Comparison of ENCODE assay signal across 12 mouse cellular contexts in genomic region chr9:21781657-21782468, GRCm38 (mm10). TPM values are rescaled to one million over a fixed set of nuclear protein-coding genes. Genes with fewer than 3 reads are reported as not detected.
DNase-seq lines count a peak whose midpoint lies in the region; ATAC-seq and TF ChIP-seq lines count a peak whose summit lies in the region.
"Had no signal": no experiment of that assay in that cellular context is flagged by ENCODE, and none has a peak within 500 bp of the region (broad histone marks: within the 10 kb centered on the region; RNA-seq: fewer than 3 reads in every experiment).

No protein-coding gene starts in this region.

- no peak for TF ChIP-seq POLR2A in kidney, adult 2 months (IDR thresholded peaks at IDR 0.05; ENCODE audit: low read depth, low read length)

- 0 out of 2 replicates have a peak, but pooled peaks cover 2% of the 10 kb centered on the region for H3K9me3 ChIP-seq in kidney, embryonic 16.5 days (ENCODE audit: low read length)
- no peaks in the 10 kb centered on the region for H3K9me3 ChIP-seq in heart, embryonic 11.5 days (replicated peaks; ENCODE audit: control insufficient read depth, low read length)
- no peaks in the 10 kb centered on the region for H3K9me3 ChIP-seq in forebrain, embryonic 13.5 days (replicated peaks)

- H3K27me3 ChIP-seq in kidney, embryonic 16.5 days (ENCODE audit: insufficient read depth, low read length) = no peaks in the 10 kb centered on the region
- no peaks in the 10 kb centered on the region for H3K27me3 ChIP-seq in kidney, adult 2 months (replicated peaks; ENCODE audit: control insufficient read depth, insufficient read depth, low read length)
- H3K27me3 ChIP-seq in heart, embryonic 11.5 days (ENCODE audit: control insufficient read depth, insufficient read depth, low read length) = no peaks in the 10 kb centered on the region
- no peaks in the 10 kb centered on the region for H3K27me3 ChIP-seq in forebrain, embryonic 13.5 days

- no peak for TF ChIP-seq CTCF in kidney, adult 2 months (conservative IDR thresholded peaks at IDR 0.05; ENCODE audit: insufficient read depth, insufficient read length, low read depth, low read length)

- no peak overlapping the region for H3K9ac ChIP-seq in kidney, embryonic 16.5 days (replicated peaks; ENCODE audit: low read length)
- H3K9ac ChIP-seq in heart, embryonic 11.5 days (ENCODE audit: low read depth, low read length) = no peak overlapping the region
- H3K9ac ChIP-seq in forebrain, embryonic 13.5 days = no peak overlapping the region

- peaks cover 49% of the 10 kb centered on the region for H3K36me3 ChIP-seq in kidney, embryonic 16.5 days (ENCODE audit: insufficient read depth, low read length)
- H3K36me3 ChIP-seq in kidney, adult 2 months (ENCODE audit: control insufficient read depth, insufficient read depth, low read length) = peaks cover 2% of the 10 kb centered on the region; the same call in 1 of the 2 replicates
- peaks cover 53% of the 10 kb centered on the region for H3K36me3 ChIP-seq in heart, embryonic 11.5 days (ENCODE audit: control insufficient read depth, insufficient read depth, low read length)
- H3K36me3 ChIP-seq in forebrain, embryonic 13.5 days (ENCODE audit: poor library complexity, severe bottlenecking) = peaks cover 27% of the 10 kb centered on the region

- no peak overlapping the region for H3K4me3 ChIP-seq in kidney, embryonic 16.5 days (ENCODE audit: low read length)
- no peak overlapping the region for H3K4me3 ChIP-seq in kidney, adult 2 months (ENCODE audit: insufficient read depth, low read depth, low read length)
- H3K4me3 ChIP-seq in heart, embryonic 11.5 days (ENCODE audit: low read depth, low read length) = no peak overlapping the region
- H3K4me3 ChIP-seq in forebrain, embryonic 13.5 days = no peak overlapping the region
- H3K4me3 ChIP-seq: megakaryocyte, embryonic 14.5 days had no signal

- no peak overlapping the region for H3K4me2 ChIP-seq in kidney, embryonic 16.5 days (replicated peaks; ENCODE audit: low read depth, low read length)
- H3K4me2 ChIP-seq in heart, embryonic 11.5 days = no peak overlapping the region
- H3K4me2 ChIP-seq in forebrain, embryonic 13.5 days = no peak overlapping the region

- H3K4me1 ChIP-seq in kidney, embryonic 16.5 days (ENCODE audit: insufficient read depth, low read length) = 0 out of 2 replicates have a peak, but pooled peaks cover 6% of the 10 kb centered on the region
- H3K4me1 ChIP-seq in kidney, adult 2 months (ENCODE audit: control insufficient read depth, insufficient read depth, low read length) = no peaks in the 10 kb centered on the region
- H3K4me1 ChIP-seq in heart, embryonic 11.5 days (ENCODE audit: control insufficient read depth, insufficient read depth, low read length) = peaks cover 5% of the 10 kb centered on the region; the same call in 1 of the 2 replicates
- no peaks in the 10 kb centered on the region for H3K4me1 ChIP-seq in forebrain, embryonic 13.5 days

- no peak overlapping the region for H3K27ac ChIP-seq in kidney, embryonic 16.5 days (ENCODE audit: low read length)
- H3K27ac ChIP-seq in kidney, adult 2 months (ENCODE audit: insufficient read depth, low read depth, low read length) = no peak overlapping the region
- peak overlapping the region; percentile 54; the same call in 1 of the 2 replicates for H3K27ac ChIP-seq in heart, embryonic 11.5 days (ENCODE audit: low read depth, low read length)
- no peak overlapping the region for H3K27ac ChIP-seq in forebrain, embryonic 13.5 days

- WGBS in kidney, embryonic 16.5 days = 62% methylated on average over 15 of the region's 15 CpGs
- 70% methylated on average over 15 of the region's 15 CpGs for WGBS in kidney, adult 2 months
- 59% methylated on average over 15 of the region's 15 CpGs for WGBS in heart, embryonic 11.5 days (ENCODE audit: insufficient replicate concordance)
- WGBS in forebrain, embryonic 13.5 days = 86% methylated on average over 15 of the region's 15 CpGs

- no peak for DNase-seq in kidney, adult 2 months
- DNase-seq in brain, adult 2 months (ENCODE audit: low read depth, low spot score) = peak; percentile 61
- peak; percentile 57 for DNase-seq in lung, postnatal 36 days
- DNase-seq in right cerebral cortex, adult 2 months (ENCODE audit: low spot score in 2 of 2) = no peak
- DNase-seq: adrenal gland, postnatal 36 days; thymus, postnatal 25 days had no signal

- peak; percentile 63; the same call in 1 of the 2 replicates for ATAC-seq in kidney, embryonic 16.5 days (ENCODE audit: low FRiP score, low TSS enrichment)
- 0 out of 2 replicates have a peak, but pooled peaks have one; percentile 46 for ATAC-seq in heart, embryonic 11.5 days (replicated peaks; ENCODE audit: insufficient number of reproducible peaks, low FRiP score, low TSS enrichment)
- no peak for ATAC-seq in forebrain, embryonic 13.5 days
- no peak for ATAC-seq in inflammation-experienced regulatory T-cells, adult 6 months

RNA-seq across cellular contexts. Expression of gene Kank2, which starts 16.7 kb away (rescaled TPM):
- polyA plus RNA-seq in kidney, embryonic 16.5 days (2015; fragmentation: Nextera tagmentation; extraction: Ambion mirVana) = 18.7 and 19.7 TPM in 2 replicates
- 21.8 and 23.6 TPM in 2 replicates for polyA plus RNA-seq in kidney, adult 2 months (2012; rRNA removed)
- polyA plus RNA-seq in heart, embryonic 11.5 days (2014; fragmentation: Nextera tagmentation; extraction: Ambion mirVana) = 8.9 and 9.0 TPM in 2 replicates
- 2.6 and 3.1 TPM in 2 replicates for polyA plus RNA-seq in forebrain, embryonic 13.5 days (2015; fragmentation: Nextera tagmentation; extraction: Ambion mirVana)
- polyA plus RNA-seq in inflammation-experienced regulatory T-cells, adult 6 months (2017; shearing (Covaris generic)) = not detected

RNA-seq across cellular contexts. Expression of gene Spc24, which starts 21.8 kb away (rescaled TPM):
- polyA plus RNA-seq in kidney, embryonic 16.5 days (2015; fragmentation: Nextera tagmentation; extraction: Ambion mirVana) = 120 and 134 TPM in 2 replicates
- 3.4 and 6.0 TPM in 2 replicates for polyA plus RNA-seq in kidney, adult 2 months (2012; rRNA removed)
- 90.5 and 103 TPM in 2 replicates for polyA plus RNA-seq in heart, embryonic 11.5 days (2014; fragmentation: Nextera tagmentation; extraction: Ambion mirVana)
- 95.6 and 95.7 TPM in 2 replicates for polyA plus RNA-seq in forebrain, embryonic 13.5 days (2015; fragmentation: Nextera tagmentation; extraction: Ambion mirVana)
- polyA plus RNA-seq in inflammation-experienced regulatory T-cells, adult 6 months (2017; shearing (Covaris generic)) = 10 to 100 TPM in 1 of 3 experiments, 1 to 10 TPM in 2; 5.5 to 54.9 (median 8.6) TPM

RNA-seq across cellular contexts. Expression of gene Angptl8, which starts 53.4 kb away (rescaled TPM):
- polyA plus RNA-seq in kidney, embryonic 16.5 days (2015; fragmentation: Nextera tagmentation; extraction: Ambion mirVana) = 5.4 and 6.0 TPM in 2 replicates
- polyA plus RNA-seq in kidney, adult 2 months (2012; rRNA removed) = 11.9 and 19.5 TPM in 2 replicates
- 1.1 and 1.9 TPM in 2 replicates for polyA plus RNA-seq in heart, embryonic 11.5 days (2014; fragmentation: Nextera tagmentation; extraction: Ambion mirVana)
- polyA plus RNA-seq in forebrain, embryonic 13.5 days (2015; fragmentation: Nextera tagmentation; extraction: Ambion mirVana) = 0.21 TPM in 1 of 2 replicates, not detected in the other
- polyA plus RNA-seq in inflammation-experienced regulatory T-cells, adult 6 months (2017; shearing (Covaris generic)) = not detected
- polyA plus RNA-seq: neural tube, embryonic 11.5 days had no signal

RNA-seq across cellular contexts. Expression of gene Ldlr, which starts 58.6 kb away (rescaled TPM):
- 30.6 and 33.2 TPM in 2 replicates for polyA plus RNA-seq in kidney, embryonic 16.5 days (2015; fragmentation: Nextera tagmentation; extraction: Ambion mirVana)
- 26.9 and 28.8 TPM in 2 replicates for polyA plus RNA-seq in kidney, adult 2 months (2012; rRNA removed)
- 11.1 and 16.0 TPM in 2 replicates for polyA plus RNA-seq in heart, embryonic 11.5 days (2014; fragmentation: Nextera tagmentation; extraction: Ambion mirVana)
- polyA plus RNA-seq in forebrain, embryonic 13.5 days (2015; fragmentation: Nextera tagmentation; extraction: Ambion mirVana) = 21.2 and 26.3 TPM in 2 replicates
- 10 to 100 TPM in 2 of 3 experiments, 1 to 10 TPM in 1; 9.2 to 21.2 (median 14.6) TPM for polyA plus RNA-seq in inflammation-experienced regulatory T-cells, adult 6 months (2017; shearing (Covaris generic))

Comparison
In these comparisons a context has a peak if more than half of its experiments do, and no peak if none do; other contexts are left out.
1. ATAC-seq: peak in kidney, embryonic 16.5 days (single experiment) and heart, embryonic 11.5 days (single experiment); none in forebrain, embryonic 13.5 days (single experiment) and inflammation-experienced regulatory T-cells, adult 6 months (single experiment).
2. DNase-seq: peak in brain, adult 2 months (single experiment) and lung, postnatal 36 days (single experiment); none in kidney, adult 2 months (single experiment) and right cerebral cortex, adult 2 months (0 of 2).